Mouse (Mus musculus) kidney, adult 10 weeks (tissue): Measurements from ENCODE around the gene Gm9817. TPM values are rescaled to one million over a fixed set of nuclear protein-coding genes. Genes with fewer than 3 reads are reported as not detected.

Experiments used
- polyA plus RNA-seq: library from polyadenylated mRNA; stranded (reverse); fragments of 350-450 nt; fragmentation: Illumina TruSeq; extraction: RNeasy Lipid Tissue Mini Kit (QIAGEN cat#74804); gene quantifications from one replicate; pipeline ENCODE4 v1.2.3, GENCODE M21; 2014; ENCODE audit warnings: low read depth, low replicate concordance

The Gm9817 gene
- not detected for polyA plus RNA-seq

DNA sequence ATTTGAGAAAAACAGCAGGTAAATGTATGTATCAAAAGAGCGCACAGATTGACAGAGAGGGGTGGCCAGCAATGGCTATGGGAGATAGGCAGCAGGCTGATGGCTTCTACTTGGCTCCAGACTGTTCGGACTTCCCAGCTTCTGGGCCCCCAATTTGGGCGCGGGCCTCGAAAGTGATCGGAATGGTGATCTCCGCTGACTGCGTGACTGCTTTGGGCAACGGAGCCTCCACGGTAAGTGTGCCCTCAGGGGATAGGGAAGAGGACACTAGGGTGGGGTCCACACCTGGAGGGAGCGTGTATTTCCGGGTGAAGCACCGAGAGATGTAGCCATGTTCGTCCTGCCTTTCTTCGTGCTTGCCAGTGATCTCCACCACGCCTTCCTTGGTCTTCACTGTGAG is at the start of gene Gm9817:
TSS of gene Gm9817 (plus strand) at position 301 of the 400 bp plus-strand sequence.

Other genes starting within 250 kb of the Gm9817 start
- gene Dtnbp1, start 76.5 kb upstream of the Gm9817 start, polyA plus RNA-seq: 14.5 TPM